Mouse (Mus musculus) kidney, postnatal 0 days (tissue): Measurements from ENCODE around the gene Gm853. TPM values are rescaled to one million over a fixed set of nuclear protein-coding genes. Genes with fewer than 3 reads are reported as not detected.
A peak's percentile ranks its signal among the peaks of the same experiment; 100 is the strongest.

Experiments used
- ATAC-seq: fragments of 200-750 bp; cut with Nextera tagmentation; replicated peaks from 2 replicates; pipeline ENCODE4 v1.8.0; 2017; ENCODE audit warnings: low read depth, moderate number of reproducible peaks, moderate TSS enrichment, moderate library complexity; ENCODE audit not compliant: low FRiP score
- DNase-seq: peaks from one replicate; pipeline ENCODE4 v3.0.0-alpha.2; 2016; ENCODE audit warnings: low spot score
- H3K27ac ChIP-seq: fragments of 300-500 bp; sonication (generic); 2 replicates; pipeline ENCODE4 v1.5.1; 2014; ENCODE audit warnings: mild to moderate bottlenecking
- H3K27me3 ChIP-seq: fragments of 300-500 bp; sonication (generic); 2 replicates; pipeline ENCODE4 v1.6.1; 2014; ENCODE audit warnings: low read length, mixed read lengths; ENCODE audit not compliant: insufficient read depth
- H3K36me3 ChIP-seq: fragments of 300-500 bp; sonication (generic); 2 replicates; pipeline ENCODE4 v1.6.1; 2014; ENCODE audit warnings: low read length, mixed read lengths; ENCODE audit not compliant: insufficient read depth
- H3K4me1 ChIP-seq: fragments of 300-500 bp; sonication (generic); replicated peaks from 2 replicates; pipeline ENCODE4 v1.6.1; 2014; ENCODE audit warnings: antibody characterized with exemption, low read length, mixed read lengths; ENCODE audit not compliant: insufficient read depth
- H3K4me2 ChIP-seq: fragments of 300-500 bp; sonication (generic); 2 replicates; pipeline ENCODE4 v1.6.1; 2014; ENCODE audit warnings: mild to moderate bottlenecking, low read length, moderate library complexity, mixed read lengths
- H3K4me3 ChIP-seq: fragments of 300-500 bp; sonication (generic); replicated peaks from 2 replicates; pipeline ENCODE4 v1.5.1; 2014; ENCODE audit warnings: low read depth, low read length
- H3K9ac ChIP-seq: fragments of 300-500 bp; sonication (generic); 2 replicates; pipeline ENCODE4 v1.6.1; 2014; ENCODE audit warnings: low read depth, low read length
- H3K9me3 ChIP-seq: fragments of 300-500 bp; sonication (generic); replicated peaks from 2 replicates; pipeline ENCODE4 v1.6.1; 2016; ENCODE audit warnings: low read length, inconsistent platforms, mixed read lengths
- CTCF ChIP-seq: IDR thresholded peaks from 2 replicates; pipeline ENCODE4 v1.5.1; 2016; ENCODE audit warnings: antibody characterized with exemption, low read depth, mild to moderate bottlenecking, moderate library complexity
- WGBS: fragments of 180-500 bp; shearing (Covaris S2); extraction: QIAGEN DNeasy Blood & Tissue Kit; methylation state at CpG from one replicate; pipeline ENCODE4 v1.1.7; 2014; 5-methylcytosine and 5-hydroxymethylcytosine counted together
- polyA plus RNA-seq: library from polyadenylated mRNA; unstranded; fragments of >200 nt; fragmentation: Nextera tagmentation; extraction: Ambion mirVana; gene quantifications from 2 replicates; pipeline ENCODE4 v1.2.1, GENCODE M21; 2015

Gm853 gene
- polyA plus RNA-seq, 1 experiment from 2014 or later, result 14.3 TPM

- peak; percentile 68 for DNase-seq
Measured at GRCm38 (mm10) chr4:130264698-130265349, 42.6 kb upstream of the Gm853 start.

GRCm38 (mm10) chr4:130264131-130264530 lies 41.9 kb upstream of the Gm853 start:
- Histone ChIP-seq H3K9me3 (no peaks in the 10 kb centered on the region), H3K27me3 (no peaks in the 10 kb centered on the region), H3K4me1 (peaks cover 3% of the 10 kb centered on the region; the same call in 1 of the 2 replicates), H3K4me3 (no peak overlapping the region), H3K36me3 (no peaks in the 10 kb centered on the region), H3K4me2 (peak overlapping the region; percentile 30), H3K27ac (no peak overlapping the region), H3K9ac (no peak overlapping the region)
- 30% methylated on average over 11 of the region's 11 CpGs for WGBS
- TF ChIP-seq CTCF, result no peak
- ATAC-seq (peak; percentile 23; the same call in 1 of the 2 replicates), DNase-seq (no peak)

More at GRCm38 (mm10) chr4:130264698-130265349, 42.6 kb upstream of the Gm853 start:
- H3K27me3 ChIP-seq, result no peaks in the 10 kb centered on the region
- no peak overlapping the region for H3K27ac ChIP-seq
- H3K9me3 ChIP-seq, result no peaks in the 10 kb centered on the region
- H3K36me3 ChIP-seq, result no peaks in the 10 kb centered on the region
- H3K4me2 ChIP-seq, result peak overlapping the region; percentile 30
- no peak overlapping the region for H3K9ac ChIP-seq
- peak; percentile 77 for TF ChIP-seq CTCF
- H3K4me1 ChIP-seq, result peaks cover 3% of the 10 kb centered on the region; the same call in 1 of the 2 replicates
- H3K4me3 ChIP-seq, result no peak overlapping the region
- ATAC-seq, result peak; percentile 62
- WGBS, result 23% methylated on average over 24 of the region's 24 CpGs

GRCm38 (mm10) chr4:130260406-130260805 lies 38.2 kb upstream of the Gm853 start:
- DNase-seq (no peak), ATAC-seq (no peak)
- Histone ChIP-seq H3K27me3 (no peaks in the 10 kb centered on the region), H3K9ac (no peak overlapping the region), H3K36me3 (no peaks in the 10 kb centered on the region), H3K9me3 (no peaks in the 10 kb centered on the region), H3K4me3 (no peak overlapping the region), H3K27ac (no peak overlapping the region), H3K4me1 (no peaks in the 10 kb centered on the region), H3K4me2 (no peak overlapping the region)
- WGBS, result 33% methylated on average over 5 of the region's 5 CpGs
- TF ChIP-seq CTCF, result peak; percentile 58

GRCm38 (mm10) chr4:130252441-130253157 lies 30.4 kb upstream of the Gm853 start:
- ATAC-seq, result no peak
- WGBS, result 65% methylated on average over 8 of the region's 8 CpGs
- Histone ChIP-seq H3K4me1 (no peaks in the 10 kb centered on the region), H3K9me3 (no peaks in the 10 kb centered on the region), H3K36me3 (no peaks in the 10 kb centered on the region), H3K9ac (no peak overlapping the region), H3K27ac (no peak overlapping the region), H3K27me3 (no peaks in the 10 kb centered on the region), H3K4me2 (no peak overlapping the region), H3K4me3 (no peak overlapping the region)
- TF ChIP-seq CTCF, result no peak
- no peak for DNase-seq

GRCm38 (mm10) chr4:130251763-130252162 lies 29.6 kb upstream of the Gm853 start:
- WGBS, result 44% methylated on average over 3 of the region's 3 CpGs
- DNase-seq, result no peak
- ATAC-seq, result peak; percentile 60; the same call in 1 of the 2 replicates

GRCm38 (mm10) chr4:130251172-130251705 lies 29.0 kb upstream of the Gm853 start:
- no peak; the same call in 1 of the 2 replicates for TF ChIP-seq CTCF
- 0 out of 2 replicates have a peak, but pooled peaks have one; percentile 22 for ATAC-seq
- Histone ChIP-seq H3K27me3 (no peaks in the 10 kb centered on the region), H3K4me1 (no peaks in the 10 kb centered on the region), H3K9me3 (no peaks in the 10 kb centered on the region), H3K36me3 (no peaks in the 10 kb centered on the region), H3K4me2 (no peak overlapping the region), H3K4me3 (no peak overlapping the region), H3K27ac (no peak overlapping the region), H3K9ac (no peak overlapping the region)
- DNase-seq, result no peak
- 36% methylated on average over 7 of the region's 7 CpGs for WGBS

More at GRCm38 (mm10) chr4:130251763-130252162, 29.6 kb upstream of the Gm853 start:
- H3K36me3 ChIP-seq, result no peaks in the 10 kb centered on the region
- no peak for TF ChIP-seq CTCF
- no peaks in the 10 kb centered on the region for H3K27me3 ChIP-seq
- no peaks in the 10 kb centered on the region for H3K4me1 ChIP-seq
- no peak overlapping the region for H3K4me2 ChIP-seq
- no peak overlapping the region for H3K27ac ChIP-seq
- H3K4me3 ChIP-seq, result no peak overlapping the region
- no peaks in the 10 kb centered on the region for H3K9me3 ChIP-seq
- H3K9ac ChIP-seq, result no peak overlapping the region
